Mouse (Mus musculus) T-helper 1 cell (primary cell): ENCODE results near the gene Mthfd1l.
"Not testable (repeated sequence)": the region's sequence is repeated elsewhere in the genome, so short reads cannot be mapped to it uniquely, and the experiment has no call there.

Source experiments
- in situ Hi-C: fragments of 300-600 bp; cut with MboI, MseI; formaldehyde crosslinking; loops from one replicate; pipeline ENCODE4 v1.15.1; 2025; ENCODE audit warnings: high pct_unique_total_duplicates

The Mthfd1l gene

DNA sequence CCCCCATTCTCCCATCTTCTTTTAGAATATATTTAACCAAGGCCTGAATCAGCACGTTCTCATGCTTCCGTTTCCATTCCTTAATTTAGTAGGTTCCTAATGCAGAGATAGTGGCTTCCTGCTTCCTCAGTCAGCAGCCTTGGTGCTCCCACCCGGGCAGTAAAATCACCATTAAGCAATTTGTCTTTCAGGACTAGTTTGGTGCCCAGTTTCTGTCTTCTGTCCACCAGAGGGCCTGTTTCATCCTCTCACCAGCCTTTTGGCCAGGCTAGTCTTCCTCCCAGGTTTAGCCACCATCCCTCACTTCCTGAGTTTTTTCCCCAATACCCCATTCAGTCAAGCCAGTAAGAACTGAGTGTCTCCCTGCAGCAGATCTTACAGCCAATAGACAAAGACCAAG lies 64.1 kb downstream of the Mthfd1l start:
- in situ Hi-C loops, result loop anchor here (5.0 kb wide), 2 partner anchors 55 to 65 kb away; no protein-coding TSS in a partner anchor

DNA sequence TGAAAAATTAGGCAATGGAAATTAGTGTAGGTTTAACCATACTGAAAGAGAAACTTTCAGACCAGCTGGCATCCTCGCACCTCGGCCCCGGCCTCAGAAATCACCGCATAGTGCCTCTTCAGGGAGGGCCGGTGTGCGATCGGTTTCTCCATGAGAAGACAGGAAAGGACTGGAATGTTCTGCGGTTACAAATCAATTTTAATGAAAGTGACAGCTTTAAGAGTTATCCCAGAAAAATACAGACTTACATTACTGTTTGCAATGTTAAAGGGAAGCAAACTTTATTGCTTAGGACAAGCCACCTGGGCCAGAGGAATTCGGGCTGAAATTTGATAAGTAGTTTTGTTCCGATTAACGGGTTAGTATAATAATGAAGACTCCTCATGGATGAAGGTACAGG lies 65.7 kb downstream of the Mthfd1l start:
- in situ Hi-C loops, result loop anchor here (5.0 kb wide), 2 partner anchors 56 to 64 kb away; no protein-coding TSS in a partner anchor

DNA sequence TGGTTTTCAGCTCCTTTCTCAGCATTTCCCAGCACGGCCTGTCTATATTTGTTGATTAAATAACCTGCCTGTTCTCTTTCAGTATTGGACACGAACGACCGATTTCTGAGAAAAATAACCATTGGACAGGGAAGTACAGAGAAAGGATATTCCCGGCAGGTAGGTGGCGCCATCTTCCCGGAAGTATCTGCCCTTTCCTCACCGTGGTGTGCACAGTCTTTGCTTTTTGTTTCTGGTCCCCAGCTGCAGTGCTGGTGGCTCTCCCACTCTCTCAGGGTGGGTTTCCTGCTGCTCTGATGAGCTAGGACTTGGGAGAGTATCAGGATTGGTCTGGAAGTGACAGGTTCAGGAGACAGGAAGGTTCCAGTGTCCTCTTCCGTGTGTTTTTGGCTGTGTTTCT lies 68.8 kb downstream of the Mthfd1l start:
- in situ Hi-C loops, result no loop called here

DNA sequence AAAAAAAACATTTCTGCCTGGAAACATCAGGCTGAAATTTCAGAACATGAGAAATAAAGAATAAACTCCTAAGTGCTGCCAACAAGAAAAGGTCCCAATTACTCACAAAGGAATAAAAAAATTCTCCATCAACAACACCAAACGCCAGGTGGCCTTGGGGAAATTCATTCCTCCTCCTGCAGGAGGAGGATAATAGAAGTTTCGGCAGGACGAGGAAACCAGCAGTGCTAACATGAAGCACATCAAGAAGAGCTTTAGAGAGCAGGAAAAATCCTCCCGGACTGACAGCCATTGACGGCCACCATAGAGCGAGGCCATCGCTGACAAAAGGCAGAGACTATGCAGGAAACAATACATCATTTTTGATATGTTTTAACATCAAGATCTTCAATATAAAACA lies 71.5 kb downstream of the Mthfd1l start:
- in situ Hi-C loops, result no loop called here

DNA sequence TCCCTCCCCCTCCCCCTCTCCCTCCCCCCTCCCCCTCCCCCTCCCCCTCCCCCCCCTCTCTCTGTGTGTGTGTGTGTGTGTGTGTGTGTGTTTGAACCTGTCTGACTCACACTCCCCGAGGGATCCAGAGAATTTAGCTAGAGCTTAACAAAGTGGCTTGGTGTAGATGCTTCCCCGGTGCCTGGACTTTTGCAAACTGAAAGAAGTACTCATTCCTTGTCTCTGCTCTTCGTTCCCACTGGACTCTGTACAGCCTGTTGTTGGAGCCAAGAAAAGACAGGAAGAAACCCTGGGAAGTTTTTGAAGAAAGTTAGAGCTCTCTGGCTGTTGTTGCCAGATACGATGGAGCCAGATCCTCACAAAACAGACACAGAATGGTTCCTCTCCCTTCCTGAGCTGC lies 73.6 kb downstream of the Mthfd1l start:
- in situ Hi-C loops, result no loop called here

DNA sequence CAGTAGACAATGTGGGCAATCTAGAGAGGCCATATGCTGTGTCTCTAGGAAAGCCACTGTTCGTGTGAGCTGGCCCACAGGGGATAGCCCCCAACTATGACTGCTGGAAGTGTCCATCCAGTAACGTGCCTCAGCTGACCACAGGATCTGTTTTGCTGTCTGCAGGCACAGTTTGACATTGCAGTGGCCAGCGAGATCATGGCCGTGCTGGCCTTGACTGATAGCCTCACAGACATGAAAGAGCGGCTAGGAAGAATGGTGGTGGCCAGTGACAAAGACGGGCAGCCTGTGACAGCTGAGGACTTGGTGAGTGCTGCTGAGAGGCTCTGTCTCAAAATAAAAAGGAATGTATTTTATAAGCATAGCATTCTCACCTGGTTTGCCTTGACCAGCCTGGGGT lies 74.7 kb downstream of the Mthfd1l start:
- in situ Hi-C loops, result no loop called here

DNA sequence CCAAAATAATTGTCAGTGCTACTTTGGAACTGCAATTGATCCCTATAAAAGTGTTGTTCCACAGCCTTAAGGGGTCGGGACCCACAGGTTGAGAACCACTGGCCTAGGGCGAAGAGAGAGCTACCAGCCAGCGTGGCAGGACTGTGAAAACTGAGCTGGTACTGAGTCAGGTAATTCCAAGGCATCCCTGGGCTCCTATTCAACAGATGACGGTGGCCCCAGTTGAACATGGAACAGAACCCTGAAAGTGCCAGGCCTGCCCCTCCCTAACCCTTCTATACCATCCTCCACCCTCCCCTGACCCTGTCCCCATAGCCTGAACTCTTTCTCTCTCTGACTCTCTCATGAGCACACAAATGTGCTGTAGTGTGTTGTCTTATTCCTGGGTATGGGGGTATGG lies 77.3 kb downstream of the Mthfd1l start:
- in situ Hi-C loops, result no loop called here

DNA sequence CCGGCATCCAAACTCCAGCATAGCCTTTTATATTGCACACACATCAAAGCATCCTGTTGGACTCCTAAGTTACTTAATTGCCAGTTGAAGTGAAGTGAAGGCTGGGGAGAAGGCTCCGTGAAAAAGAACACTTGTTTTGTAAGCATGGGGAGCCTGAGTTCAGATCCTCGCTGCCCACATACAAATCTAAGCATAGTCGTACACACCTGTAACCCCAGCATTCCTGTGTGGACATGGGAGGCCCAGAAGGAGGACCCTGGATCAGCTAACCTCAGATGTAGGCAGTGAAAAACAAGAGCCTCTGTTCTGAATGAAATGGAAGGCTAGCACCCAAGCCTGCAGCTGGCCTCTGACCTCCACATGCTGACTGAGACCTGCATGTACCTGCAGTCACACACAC lies 79.8 kb downstream of the Mthfd1l start:
- in situ Hi-C loops, result no loop called here

DNA sequence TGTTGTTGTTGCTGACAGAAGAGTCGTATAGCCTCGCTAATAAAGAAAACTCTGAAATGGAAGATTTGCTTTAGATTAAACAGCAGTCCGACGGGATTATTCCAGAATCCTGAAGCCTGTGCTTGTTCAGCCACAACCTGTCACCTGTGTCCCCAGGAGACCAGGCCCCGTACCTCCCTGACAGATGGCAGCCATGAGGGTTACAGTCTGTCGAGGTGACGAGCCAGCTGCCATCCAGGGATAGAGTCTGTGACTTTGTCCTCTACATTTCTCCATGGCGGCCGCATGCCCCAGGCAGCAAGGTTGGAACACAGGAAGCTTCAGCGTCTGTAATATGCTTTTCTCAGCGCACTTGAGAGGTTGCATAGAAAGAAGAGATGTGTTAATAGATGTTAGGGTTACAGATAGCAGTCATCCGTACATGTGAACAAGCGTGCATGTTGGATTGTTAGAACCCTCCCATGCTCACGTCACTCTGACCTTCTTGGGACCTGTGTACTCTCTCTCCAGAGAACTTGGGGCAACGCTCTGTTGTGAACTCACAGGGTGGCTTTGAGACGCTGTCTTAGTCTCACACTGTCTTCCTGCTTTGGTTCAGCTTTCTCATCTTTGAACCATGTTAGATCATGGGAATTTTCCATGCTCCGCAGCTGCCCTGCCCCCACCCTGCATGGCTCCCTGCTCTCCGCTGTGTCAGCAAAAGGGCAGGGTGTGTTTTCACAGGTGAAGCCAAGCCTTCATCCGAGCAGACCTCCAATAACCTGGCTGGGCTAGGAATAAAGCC lies 80.6 kb downstream of the Mthfd1l start:
- in situ Hi-C loops, result no loop called here

DNA sequence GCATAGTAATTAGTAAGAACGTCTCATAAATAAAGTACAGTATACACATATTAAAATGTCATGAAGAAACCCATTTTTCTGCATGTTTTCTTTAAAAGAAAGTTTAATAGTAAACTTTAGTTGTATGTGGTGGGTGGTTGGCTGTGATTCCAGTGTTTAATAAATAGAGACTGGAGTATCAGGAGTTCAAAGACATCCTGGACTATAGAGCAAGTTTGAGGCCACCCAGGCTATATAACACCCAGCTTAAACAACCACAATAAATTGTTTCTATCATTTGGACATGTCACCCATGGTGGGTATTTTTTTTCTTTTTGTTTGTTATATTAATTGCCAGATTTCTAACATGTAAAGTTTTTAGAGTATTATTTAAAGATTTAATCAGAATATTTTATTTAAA lies 81.7 kb downstream of the Mthfd1l start:
- in situ Hi-C loops, result no loop called here

DNA sequence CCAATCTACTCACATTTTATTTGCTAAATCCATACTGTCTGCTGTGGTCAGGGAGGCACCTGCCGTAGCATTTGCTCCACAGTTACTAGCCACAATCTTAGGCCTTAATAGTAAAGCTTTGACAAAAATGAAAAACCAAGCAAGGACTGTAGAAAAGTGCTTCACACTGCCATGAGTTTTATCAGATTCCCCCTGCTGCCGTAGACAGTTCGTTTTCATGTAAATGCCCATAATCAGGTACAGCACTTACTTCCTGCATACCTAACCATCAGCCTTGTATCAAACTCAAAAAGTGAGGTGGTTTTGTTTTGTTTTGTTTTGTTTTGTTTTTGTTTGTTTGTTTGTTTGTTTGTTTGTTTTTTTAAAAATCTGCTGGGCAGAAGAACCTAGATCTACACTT lies 84.5 kb downstream of the Mthfd1l start:
- in situ Hi-C loops, result no loop called here

DNA sequence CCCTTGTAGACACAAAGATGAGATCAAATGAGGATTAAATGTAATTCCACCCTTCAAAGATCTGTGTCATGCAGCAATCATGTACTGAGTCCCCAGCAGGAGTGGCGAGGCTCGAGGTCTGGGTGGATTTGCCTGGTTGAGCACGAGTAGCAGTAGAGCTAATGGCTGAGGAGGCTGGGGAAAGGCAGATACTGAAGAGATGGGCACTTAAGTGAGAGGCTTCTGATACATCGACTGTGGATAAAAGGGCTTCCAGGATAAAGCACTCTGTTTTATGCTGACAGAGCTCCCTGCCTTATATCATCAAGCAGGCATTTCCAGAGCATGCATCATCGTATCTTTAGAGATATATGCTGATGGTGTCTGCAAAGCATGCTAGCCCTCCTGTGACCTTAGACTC lies 84.9 kb downstream of the Mthfd1l start:
- in situ Hi-C loops, result no loop called here

DNA sequence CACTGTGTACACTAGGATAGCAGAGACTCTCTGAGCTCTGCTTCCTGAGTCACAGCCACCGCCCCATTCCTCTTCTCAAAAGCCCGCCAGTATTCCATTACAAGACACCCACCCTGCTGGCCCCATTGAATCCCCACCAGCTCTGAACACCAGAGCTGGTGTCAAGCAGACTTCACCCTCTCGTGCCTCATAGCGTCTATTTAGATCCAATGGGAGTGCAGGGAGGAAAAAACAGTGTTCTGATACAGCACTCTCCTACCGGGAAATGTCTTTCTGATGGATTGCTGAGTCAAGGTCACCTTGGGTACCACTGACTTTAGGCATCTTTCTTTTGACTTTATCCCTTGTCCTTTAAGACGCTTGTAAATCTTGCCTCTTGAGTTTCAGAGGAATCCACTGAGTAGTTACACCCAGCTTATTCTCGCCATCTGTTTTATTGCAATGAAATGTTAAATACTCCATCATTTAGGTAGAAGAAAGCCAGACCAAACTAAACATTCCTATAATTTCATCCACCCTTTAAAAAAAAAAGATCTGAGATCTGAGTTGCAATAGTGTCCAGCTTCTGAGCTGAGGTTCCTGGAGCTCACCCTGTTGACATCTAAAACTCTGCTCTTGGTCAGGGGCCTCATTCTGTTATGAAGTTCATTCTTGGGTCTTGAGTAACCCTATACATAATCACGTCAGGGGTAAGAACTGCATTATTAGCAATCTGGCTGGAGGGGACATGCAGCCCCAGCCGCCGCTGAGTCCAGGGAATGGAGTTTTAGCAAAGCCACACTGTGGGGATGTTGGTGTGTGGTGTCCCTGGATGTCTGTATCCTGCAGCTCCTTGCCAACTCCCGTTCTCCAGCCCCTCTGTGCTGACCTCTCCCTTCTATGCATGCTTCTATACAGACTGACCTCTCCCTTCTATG lies 88.4 kb downstream of the Mthfd1l start:
- in situ Hi-C loops, result no loop called here

DNA sequence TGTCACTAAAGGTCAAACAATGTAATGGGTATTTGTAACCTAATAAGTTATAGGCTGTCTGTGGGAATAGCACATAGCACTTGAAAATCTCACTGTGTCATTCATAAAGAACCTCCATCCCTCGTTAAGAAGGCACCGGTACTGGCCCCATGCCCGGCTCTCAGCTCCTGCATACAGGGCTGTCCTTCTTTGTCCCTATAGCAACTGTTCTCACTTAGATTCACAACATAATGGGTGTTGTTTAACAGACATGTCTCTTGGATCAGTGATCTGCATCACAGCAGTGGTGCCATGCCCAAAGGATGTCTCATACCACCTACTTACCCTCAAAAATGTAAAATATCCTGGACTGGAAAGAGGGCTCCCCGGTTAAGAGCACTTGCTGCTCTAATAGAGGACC lies 90.6 kb downstream of the Mthfd1l start:
- in situ Hi-C loops, result no loop called here

DNA sequence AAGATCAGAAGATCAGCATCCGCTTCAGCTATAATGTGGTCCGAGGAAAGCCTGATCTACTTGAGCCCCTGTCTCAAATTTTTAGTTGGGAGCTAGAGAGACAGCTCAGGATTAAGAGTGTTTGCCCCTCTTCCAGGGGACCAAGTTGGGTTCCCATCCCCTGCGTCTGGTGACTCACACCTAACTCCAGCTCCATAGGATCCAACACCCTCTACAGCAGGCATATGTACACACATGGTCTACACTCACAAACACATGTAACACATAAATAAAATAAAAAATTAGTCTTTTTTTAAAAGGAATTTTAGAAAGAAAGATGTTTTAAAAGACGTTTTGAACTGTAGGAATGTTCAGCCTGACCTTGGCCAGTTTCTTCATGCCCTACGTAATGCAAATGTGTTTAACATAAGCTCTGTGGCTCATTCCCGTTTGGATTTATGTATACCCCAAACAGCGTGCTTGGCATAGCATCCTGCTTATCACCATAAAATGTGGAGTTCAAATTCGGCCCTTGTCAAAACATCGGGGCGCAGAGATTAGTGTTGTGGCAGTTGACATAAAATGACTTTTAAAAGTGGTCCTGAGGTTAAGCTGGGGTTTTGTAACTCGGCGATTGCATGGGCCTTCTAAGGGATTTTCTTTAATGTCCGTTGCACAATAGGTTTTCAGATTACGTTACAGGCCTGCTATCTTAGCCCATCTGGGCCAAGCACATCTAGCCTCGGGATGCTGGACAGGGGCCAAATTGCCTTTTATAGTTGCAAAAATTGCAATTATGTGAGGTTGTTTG lies 92.6 kb downstream of the Mthfd1l start:
- in situ Hi-C loops, result no loop called here

DNA sequence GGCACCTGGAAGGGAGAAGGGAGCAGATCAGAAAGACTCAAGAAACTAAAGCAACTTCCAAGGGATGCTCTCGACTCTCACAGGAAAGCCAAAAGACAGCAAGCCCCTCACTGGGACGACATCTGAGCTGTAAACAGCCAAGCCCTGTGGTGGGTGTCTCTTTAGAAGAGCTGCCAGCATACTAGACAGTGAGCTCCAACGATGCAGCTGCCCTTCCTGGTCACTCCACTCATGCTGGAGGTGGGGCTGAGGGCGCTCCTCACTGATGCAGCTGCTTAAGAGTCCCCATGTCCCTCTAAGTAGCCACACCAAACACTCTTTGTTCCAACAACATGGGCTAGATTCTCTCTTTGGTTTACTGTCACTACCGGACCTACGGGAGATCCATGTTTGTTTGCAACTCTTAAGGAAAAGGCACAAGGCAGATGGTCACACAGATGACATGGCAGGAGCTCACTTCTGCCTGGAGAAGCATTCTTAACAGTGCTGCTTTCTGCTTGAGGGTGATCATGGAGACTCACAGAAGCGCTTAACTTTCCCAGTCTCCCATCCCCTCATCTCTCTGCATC lies 96.4 kb downstream of the Mthfd1l start:
- in situ Hi-C loops, result no loop called here

DNA sequence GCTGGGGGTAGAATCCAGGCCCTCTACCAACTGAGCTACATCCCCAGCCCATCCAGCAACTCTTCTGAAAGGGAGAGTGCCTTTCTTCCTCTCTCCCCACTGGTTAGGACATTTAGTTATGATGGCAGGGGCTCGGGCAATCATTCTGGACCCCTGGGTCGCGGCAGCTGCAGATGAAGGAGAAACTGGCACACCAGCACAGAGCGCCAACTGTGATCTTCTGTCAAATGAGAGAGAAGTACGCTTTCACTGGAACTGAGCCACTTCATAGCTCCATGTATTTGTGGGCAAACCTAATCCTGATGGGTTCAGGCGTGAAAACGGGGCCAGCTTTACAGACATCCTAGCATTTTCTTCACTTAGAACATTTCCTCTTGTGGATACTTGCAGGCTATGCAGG lies 97.1 kb downstream of the Mthfd1l start:
- in situ Hi-C loops, result no loop called here

DNA sequence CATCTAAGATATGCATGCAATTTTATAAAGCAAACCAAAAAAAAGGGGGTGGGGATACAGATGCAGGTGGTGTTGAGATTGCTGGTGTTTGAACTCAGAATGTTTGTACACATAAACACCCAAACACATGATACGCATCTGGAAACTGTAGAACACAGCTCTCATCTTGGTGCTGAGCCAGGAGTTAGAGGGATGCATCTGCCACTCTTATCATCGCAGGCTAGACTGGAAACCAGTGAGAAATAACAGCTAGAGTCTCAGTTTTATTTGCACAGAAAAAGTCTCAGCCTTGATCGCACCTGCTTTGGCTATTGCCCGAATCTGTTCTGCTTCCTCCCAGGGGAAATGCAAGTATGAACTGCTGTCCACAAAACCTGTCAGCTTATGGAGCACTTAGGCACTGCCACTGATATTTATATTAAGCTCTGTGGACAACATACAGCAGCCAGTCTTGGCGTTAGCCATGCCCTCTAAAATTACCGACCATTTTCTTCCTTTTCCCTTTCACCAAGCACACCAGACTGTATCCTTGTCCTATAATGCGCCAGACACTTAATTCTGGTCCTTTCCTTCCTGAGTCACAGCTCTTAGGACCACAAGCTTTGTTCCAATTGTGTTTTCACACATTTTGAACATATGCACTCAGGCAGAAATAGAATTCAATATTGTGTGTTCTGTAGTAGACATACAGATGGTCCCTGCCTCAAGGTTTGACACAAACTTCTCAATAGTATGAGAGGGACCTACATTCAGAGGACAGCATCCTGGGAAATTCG lies 98.3 kb downstream of the Mthfd1l start:
- in situ Hi-C loops, result no loop called here

DNA sequence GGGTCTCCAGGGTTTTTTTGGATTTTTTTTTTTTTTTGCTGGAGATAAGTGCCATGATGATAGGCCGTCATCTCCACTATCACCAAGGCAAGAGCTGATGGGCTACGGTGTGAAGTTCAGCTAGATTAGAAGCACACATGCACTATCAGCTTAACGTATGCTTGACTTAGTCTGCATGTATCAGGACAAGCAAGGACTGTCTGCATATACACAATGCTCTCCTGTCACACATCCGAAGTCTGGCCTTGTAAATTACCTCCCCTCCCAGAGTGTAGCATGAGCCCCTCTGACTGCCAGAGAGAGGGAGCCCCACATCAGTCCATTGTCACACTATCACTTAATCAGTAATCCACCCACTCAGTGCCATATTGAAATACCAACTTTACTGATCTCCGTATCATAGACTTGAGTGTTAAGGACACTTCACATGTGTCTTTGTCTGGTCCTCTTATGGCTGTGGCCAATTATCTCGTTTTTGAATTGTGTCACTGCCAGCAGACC lies 99.0 kb downstream of the Mthfd1l start:
- in situ Hi-C loops, result no loop called here

DNA sequence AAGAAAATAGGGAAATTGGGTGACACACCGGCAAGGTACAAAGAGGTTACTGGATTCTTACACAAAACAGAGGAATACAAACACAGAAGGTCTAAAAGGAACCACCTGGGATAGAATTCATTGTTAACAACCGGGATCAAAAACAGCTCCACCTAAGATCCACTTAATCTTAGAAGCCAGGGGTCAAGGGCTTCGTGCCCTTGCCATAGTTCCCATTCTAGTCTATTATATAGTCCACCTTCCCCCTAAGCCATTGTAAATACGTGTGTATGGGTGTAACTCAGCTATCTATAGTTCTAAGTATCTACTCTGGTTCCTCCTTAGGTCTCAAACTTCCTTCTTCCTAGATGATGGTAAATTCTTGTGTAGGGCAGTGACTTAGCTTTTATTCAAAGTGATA lies 99.6 kb downstream of the Mthfd1l start:
- in situ Hi-C loops, result not testable (repeated sequence)
